Mouse (Mus musculus): ENCODE measurements at regions not wholly inside any gene's neighbourhood (a gene's known extent, or its start where the extent isn't known, plus 50 kb on each side); places are given as distances from the start of the nearest gene placed in this dataset.
"Not testable (repeated sequence)": the region's sequence is repeated elsewhere in the genome, so short reads cannot be mapped to it uniquely, and the experiment has no call there.

DNA sequence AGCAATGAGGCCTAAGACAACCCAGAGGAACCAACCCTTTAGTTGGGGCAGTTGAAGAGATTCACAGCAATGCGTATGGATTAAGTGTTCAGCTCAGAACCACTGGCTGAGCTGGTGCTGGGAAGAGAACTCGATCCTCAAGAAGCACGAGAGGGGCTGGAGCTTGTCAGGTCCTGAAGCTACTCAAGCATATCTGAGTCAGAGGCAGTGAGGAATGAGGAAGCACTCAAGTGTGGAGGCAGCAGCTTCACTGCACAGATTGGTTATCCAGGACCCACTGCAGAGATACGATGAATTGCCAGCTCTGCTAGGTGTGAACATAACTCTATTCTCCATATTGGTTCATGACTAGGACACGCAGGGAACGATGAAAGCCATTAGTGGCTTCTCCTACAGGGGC is 239.7 kb downstream of the Tpbg start:
- DNase-seq, result no peak
- intact Hi-C loops (cut with DNase I), result no loop called here

DNA sequence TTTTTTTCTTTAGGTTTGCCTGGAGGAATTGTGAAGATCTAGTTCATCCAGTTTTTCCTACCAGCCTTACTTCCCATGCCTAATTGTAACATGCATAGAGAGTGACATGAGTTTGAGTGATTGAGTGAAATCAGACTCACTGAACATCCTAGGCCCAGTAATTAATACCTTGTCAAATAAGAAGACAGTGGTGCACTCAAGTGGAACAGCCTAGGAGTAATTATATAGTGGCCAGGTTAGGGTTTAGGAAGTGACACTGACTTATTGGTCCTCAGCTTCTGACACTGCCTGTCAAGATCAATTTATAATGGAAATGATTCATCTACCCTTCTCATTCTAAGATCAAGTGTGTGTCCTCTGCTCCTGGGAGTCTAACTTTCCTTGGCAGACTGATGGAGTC is 250.8 kb downstream of the Tpbg start:
- DNase-seq, result no peak
- intact Hi-C loops (cut with DNase I), result no loop called here

DNA sequence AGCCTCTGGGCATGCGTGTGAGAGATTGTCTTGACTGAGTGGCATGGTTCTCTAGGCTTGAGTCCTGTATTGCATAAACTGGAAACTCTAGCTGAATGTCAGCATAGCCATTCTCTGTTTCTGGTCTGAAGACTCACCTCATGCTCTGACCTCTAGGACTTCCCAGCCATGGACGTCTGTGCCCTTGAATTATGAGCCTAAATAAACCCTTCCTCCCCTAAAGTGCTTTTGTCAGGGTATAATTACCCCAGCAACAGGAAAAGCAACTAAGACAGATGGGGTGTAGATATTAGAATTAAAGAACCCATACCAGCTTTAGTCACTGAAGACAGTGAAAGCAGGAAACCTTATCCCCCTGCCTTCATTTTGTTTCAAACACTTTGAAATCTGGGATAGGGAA is 253.3 kb downstream of the Tpbg start:
- DNase-seq, result no peak
- intact Hi-C loops (cut with DNase I), result no loop called here

GRCm38 (mm10) chr9:86096246-86096645 is 254.1 kb downstream of the Tpbg start:
- DNase-seq, result no peak
- intact Hi-C loops (cut with DNase I), result no loop called here

DNA sequence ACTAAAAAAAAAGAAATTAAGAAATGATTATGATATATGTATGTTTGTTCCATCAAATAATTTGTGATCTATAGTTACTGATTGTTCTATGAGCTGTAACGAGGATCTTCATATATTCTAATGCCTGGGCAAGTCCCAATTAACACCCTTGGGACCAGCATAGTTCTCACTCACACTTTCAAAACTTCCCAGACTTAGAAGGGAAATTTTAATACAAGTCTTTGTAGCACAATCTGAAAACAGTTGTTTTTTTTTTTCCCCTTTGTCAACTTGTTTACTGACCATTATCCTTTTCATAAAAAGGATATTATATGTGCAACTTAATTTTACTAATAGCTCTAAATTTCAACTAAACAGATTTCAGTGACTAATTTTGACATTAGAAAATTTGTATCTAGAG is 257.1 kb downstream of the Tpbg start:
- intact Hi-C loops (cut with DNase I), result no loop called here
- DNase-seq, result no peak

DNA sequence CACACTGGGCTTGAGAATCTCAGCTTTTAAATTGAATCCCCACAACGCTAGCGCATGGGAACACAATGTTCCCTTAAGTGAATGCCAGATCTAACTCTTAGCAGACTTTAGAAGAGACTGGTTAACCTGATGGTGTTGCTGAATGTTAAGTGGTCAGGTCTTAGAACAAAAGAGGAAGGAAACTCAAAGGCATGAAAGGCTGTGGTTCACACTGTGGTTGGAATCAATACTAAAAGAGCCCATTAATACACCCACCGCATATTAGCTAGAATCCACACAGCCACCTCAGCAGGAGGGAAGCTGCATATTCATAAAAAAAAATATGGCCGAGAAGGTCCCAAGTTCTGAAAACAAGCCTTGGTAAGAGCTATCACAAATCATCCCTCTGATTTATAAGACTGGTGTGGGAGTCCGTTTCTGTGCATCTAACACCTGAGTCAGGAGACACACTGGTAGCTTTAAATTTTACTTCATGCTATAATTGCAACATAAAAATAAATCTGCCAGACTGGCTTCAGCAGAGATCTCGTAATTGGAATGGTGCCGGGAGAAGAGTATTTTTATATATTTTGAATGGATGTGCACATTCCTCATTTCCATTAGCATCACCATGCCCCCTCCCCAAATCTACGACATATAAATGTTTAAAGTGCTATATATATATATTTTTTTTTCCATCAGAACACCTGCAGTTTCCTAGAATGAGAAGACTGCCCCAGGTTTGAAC is 259.3 kb downstream of the Tpbg start:
- no peak for DNase-seq
- intact Hi-C loops (cut with DNase I), result no loop called here

- intact Hi-C loops (cut with DNase I), result no loop called here
- no peak for DNase-seq
Measured at GRCm38 (mm10) chr9:86103607-86104006, 261.4 kb downstream of the Tpbg start.

GRCm38 (mm10) chr9:86104664-86105063 is 262.5 kb downstream of the Tpbg start:
- intact Hi-C loops (cut with DNase I), result no loop called here
- no peak for DNase-seq

DNA sequence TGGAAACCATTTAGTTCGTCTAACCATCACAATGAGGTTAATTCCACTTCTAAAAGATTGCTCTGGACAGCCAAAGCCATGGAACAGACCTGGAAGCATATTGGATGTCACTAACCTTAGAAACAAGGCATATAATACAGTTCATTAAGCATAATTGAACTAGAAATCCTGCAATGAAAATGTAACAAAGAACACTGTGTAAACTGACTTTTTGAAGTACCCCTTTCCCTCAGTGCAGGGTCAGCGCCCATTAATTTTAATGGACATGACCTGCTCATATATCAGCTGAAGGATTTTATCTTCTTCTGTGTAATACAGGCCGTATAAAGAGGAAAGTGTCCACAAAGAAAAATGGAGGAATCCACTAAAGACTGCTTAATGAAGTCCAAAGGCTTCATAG is 263.7 kb downstream of the Tpbg start:
- no peak for DNase-seq
- intact Hi-C loops (cut with DNase I), result no loop called here

GRCm38 (mm10) chr9:86109906-86110305 is 267.7 kb downstream of the Tpbg start:
- intact Hi-C loops (cut with DNase I), result no loop called here
- no peak for DNase-seq

GRCm38 (mm10) chr9:86119370-86119769 is 277.2 kb downstream of the Tpbg start:
- intact Hi-C loops (cut with DNase I), result no loop called here
- no peak for DNase-seq

DNA sequence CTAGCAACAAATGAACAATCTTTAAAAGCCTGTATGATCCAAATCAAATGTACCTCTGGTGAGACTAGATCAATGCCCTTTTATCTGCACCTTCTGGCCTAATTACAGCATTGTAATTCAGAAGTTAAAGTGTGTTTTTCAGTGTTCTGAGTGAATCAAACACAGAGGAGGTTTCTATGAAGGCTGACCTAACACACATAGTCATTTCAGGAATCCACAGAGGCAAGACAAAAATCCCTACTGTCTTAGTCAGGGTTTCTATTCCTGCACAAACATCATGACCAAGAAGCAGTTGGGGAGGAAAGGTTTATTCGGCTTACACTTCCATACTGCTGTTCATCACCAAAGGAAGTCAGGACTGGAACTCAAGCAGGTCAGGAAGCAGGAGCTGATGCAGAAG is 293.4 kb downstream of the Tpbg start:
- intact Hi-C loops (cut with DNase I); DNase-seq: not testable (repeated sequence)

DNA sequence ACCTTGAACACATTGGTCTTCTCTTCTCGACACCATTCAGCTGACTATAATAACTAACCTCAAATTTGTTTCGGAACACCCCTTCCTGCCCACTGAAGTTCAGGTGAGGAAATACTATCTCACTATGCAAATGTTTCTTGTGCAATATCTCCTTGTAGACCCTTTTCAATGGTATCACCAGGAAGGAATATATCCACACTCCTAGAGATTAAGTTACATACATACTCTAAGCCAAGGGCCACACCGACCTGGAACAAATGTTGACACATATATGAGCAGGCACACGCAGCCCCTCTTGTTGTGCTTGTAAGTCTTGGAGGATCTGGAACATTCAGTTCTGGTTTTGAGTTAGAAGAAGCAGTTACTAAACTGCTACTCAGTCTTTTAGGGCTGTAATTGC is 303.7 kb downstream of the Tpbg start:
- intact Hi-C loops (cut with DNase I), result no loop called here
- DNase-seq, result no peak

- no peak for DNase-seq
- intact Hi-C loops (cut with DNase I), result no loop called here
Measured at GRCm38 (mm10) chr9:86160316-86160715, 304.4 kb downstream of the Ube2cbp start.

GRCm38 (mm10) chr9:86166362-86167067 is 298.2 kb downstream of the Ube2cbp start:
- intact Hi-C loops (cut with DNase I), result no loop called here
- peak; percentile 77 for DNase-seq

GRCm38 (mm10) chr9:86170756-86171155 is 294.0 kb downstream of the Ube2cbp start:
- no peak for DNase-seq
- intact Hi-C loops (cut with DNase I), result no loop called here

DNA sequence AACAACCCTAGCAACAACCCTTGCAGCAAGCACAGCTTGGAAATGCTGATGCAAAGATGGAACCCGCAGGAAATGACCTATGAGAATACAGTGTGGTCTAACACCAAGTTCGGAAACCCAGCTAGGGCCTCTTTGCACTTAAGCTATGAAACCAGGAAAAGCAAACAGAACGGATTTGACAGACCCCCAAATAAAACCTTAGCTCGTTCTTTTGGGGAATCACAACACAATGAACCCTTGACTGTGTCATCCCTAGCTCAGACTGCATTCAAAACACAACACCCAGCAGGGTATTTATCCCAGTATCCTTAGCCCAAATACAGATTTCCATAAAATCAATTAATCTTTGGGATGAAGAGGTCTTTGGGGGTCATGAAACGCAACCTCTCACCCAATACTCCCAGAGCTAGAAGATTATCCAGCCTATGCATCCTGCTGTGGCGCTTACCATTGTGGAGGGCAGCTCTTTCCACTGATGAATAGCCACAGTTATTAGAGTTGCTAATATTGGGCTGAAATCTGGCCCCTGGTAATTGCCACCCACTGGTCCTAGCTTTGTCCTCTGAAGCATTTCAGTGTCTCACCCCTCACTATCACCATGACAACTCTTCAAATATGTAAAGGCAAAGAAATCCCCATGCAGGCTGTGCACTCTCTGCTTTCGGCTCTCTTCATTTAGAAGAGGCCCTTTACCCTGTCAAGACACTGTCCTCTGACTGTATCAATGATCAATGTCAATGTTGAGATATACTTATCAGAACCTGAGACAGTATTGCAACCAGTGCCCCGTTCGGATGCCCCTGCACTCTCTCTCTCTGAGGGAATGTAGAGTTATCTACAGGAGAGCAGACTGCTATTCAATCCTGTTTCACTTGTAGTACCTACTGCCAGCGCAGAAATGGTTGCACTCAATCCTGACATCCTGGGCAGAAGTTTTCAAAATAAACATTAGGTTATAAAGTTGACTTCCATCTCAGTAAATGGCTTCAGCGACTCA is 277.7 kb downstream of the Ube2cbp start:
- intact Hi-C loops (cut with DNase I), result no loop called here
- peak; percentile 10 for DNase-seq

DNA sequence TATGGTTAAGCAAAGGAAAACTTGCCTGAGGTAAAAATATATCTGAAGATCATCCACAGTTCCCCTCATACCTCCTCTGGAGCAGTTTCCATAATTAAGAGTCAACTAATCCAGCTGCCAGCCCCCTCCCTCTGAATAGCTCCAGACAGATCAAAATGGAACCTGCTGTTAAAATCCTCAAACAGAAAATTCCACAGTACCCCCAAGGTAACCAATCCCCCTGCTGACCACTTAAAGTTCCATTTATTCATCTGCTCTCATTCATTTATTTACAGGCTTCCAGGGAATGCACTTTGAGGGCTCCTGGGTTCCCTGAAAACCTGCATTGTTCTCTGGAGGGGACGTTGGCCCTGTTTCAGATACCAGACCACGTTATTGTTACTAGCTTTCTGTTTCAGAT is 275.9 kb downstream of the Ube2cbp start:
- DNase-seq, result no peak
- intact Hi-C loops (cut with DNase I), result no loop called here

DNA sequence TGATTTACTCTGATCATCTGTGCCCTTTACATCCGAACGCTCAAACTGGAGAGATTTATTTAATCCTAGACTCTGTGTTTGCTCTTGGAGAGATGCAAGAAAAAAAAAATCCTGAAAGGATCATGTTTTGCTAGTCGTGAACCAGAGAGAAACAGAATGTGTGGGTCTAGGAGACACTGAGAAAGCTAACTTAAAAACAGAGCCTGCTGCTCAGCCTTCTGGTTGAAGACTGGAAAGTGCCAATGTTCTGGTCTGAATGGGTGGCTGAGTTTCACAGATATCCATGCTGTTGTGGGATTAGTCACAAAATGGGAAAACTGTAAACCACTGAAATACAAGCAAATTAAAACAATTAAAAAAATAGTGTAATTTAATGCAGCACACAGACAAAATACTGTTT is 259.7 kb downstream of the Ube2cbp start:
- intact Hi-C loops (cut with DNase I), result loop anchor here (10.0 kb wide), 1 partner anchor 240 kb away; no protein-coding TSS in a partner anchor
- DNase-seq, result no peak

DNA sequence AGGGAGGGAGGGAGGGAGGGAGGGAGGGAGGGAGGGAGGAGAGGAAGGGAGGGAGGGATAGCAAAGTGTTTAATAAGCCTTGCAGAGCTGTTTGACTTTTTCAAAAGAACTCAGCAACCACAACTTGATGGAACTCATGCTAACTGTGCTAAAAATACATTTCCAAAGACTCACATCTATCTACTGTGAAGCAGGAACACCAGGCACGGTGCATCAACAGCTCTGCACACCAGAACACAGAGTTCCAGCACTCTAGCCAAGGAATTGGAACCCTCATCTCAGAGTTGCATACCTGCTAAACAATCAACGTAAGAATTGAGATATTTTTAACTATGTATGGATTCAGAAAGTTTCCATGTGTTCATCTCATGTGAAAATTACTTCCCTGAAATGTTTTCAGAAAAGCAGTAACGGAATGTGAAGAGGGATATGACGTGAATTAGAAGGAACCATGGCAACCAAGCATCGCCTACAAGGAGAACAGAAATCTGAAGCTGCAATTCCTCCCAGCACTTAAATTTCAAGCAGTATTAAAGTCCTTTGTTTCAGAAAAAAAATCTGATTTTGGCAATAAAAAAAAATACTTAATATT is 256.3 kb downstream of the Ube2cbp start:
- no peak for DNase-seq
- intact Hi-C loops (cut with DNase I), result loop anchor here (10.0 kb wide), 1 partner anchor 236 kb away; no protein-coding TSS in a partner anchor

GRCm38 (mm10) chr9:86211267-86211666 is 253.5 kb downstream of the Ube2cbp start:
- intact Hi-C loops (cut with DNase I), result no loop called here
- DNase-seq, result no peak

All from left cerebral cortex, postnatal 4 days (tissue).